Mouse (Mus musculus) liver, embryonic 13.5 days (tissue): ENCODE results near the gene Gm42742. TPM values are rescaled to one million over a fixed set of nuclear protein-coding genes. Genes with fewer than 3 reads are reported as not detected.

Experiments used
- ATAC-seq: fragments of 200-750 bp; cut with Nextera tagmentation; 2 replicates; pipeline ENCODE4 v1.8.0; 2017; ENCODE audit warnings: low read depth, mild to moderate bottlenecking, moderate number of reproducible peaks, moderate library complexity
- DNase-seq: peaks from one replicate; pipeline ENCODE4 v3.0.0; 2022
- H3K27ac ChIP-seq: fragments of 300-500 bp; sonication (generic); 2 replicates; pipeline ENCODE4 v1.5.1; 2015; ENCODE audit warnings: moderate library complexity, mild to moderate bottlenecking, inconsistent platforms
- H3K27me3 ChIP-seq: fragments of 300-500 bp; sonication (generic); 2 replicates; pipeline ENCODE4 v1.6.1; 2015; ENCODE audit warnings: mild to moderate bottlenecking, inconsistent platforms
- H3K36me3 ChIP-seq: fragments of 300-500 bp; sonication (generic); 2 replicates; pipeline ENCODE4 v1.6.1; 2015; ENCODE audit warnings: mild to moderate bottlenecking, inconsistent platforms
- H3K4me1 ChIP-seq: fragments of 300-500 bp; sonication (generic); replicated peaks from 2 replicates; pipeline ENCODE4 v1.6.1; 2015; ENCODE audit warnings: inconsistent platforms
- H3K4me2 ChIP-seq: fragments of 300-500 bp; sonication (generic); 2 replicates; pipeline ENCODE4 v1.6.1; 2015; ENCODE audit warnings: inconsistent platforms, mild to moderate bottlenecking, moderate library complexity
- H3K4me3 ChIP-seq: fragments of 300-500 bp; sonication (generic); replicated peaks from 2 replicates; pipeline ENCODE4 v1.5.1; 2015; ENCODE audit warnings: mild to moderate bottlenecking, inconsistent platforms
- H3K9ac ChIP-seq: fragments of 300-500 bp; sonication (generic); 2 replicates; pipeline ENCODE4 v1.6.1; 2015; ENCODE audit warnings: mild to moderate bottlenecking, inconsistent platforms
- H3K9me3 ChIP-seq: fragments of 300-500 bp; sonication (generic); replicated peaks from 2 replicates; pipeline ENCODE4 v1.6.1; 2016; ENCODE audit warnings: inconsistent platforms
- WGBS: fragments of 180-500 bp; shearing (Covaris S2); methylation state at CpG from one replicate; pipeline ENCODE4 v1.1.7; 2015; ENCODE audit not compliant: insufficient replicate concordance; 5-methylcytosine and 5-hydroxymethylcytosine counted together
- polyA plus RNA-seq: library from polyadenylated mRNA; unstranded; fragments of >200 nt; fragmentation: Nextera tagmentation; extraction: Ambion mirVana; gene quantifications from 2 replicates; pipeline ENCODE4 v1.2.1, GENCODE M21; 2015

Gene Gm42742
- polyA plus RNA-seq, 1 experiment from 2014 or later = 5.1 TPM

GRCm38 (mm10) chr7:126988816-126989215, 32.1 kb downstream of the Gm42742 start:
- DNase-seq (no peak), ATAC-seq (no peak)
- H3K27me3 ChIP-seq = no peaks in the 10 kb centered on the region
- no peaks in the 10 kb centered on the region for H3K4me1 ChIP-seq
- H3K36me3 ChIP-seq = no peaks in the 10 kb centered on the region
- no peak overlapping the region for H3K9ac ChIP-seq
- H3K27ac ChIP-seq = no peak overlapping the region
- no peaks in the 10 kb centered on the region for H3K9me3 ChIP-seq
- no peak overlapping the region for H3K4me2 ChIP-seq
- H3K4me3 ChIP-seq = no peak overlapping the region
- 57% methylated on average over 8 of the region's 8 CpGs for WGBS

GRCm38 (mm10) chr7:126986319-126986718, 34.6 kb downstream of the Gm42742 start:
- Histone ChIP-seq H3K27me3 (no peaks in the 10 kb centered on the region), H3K4me2 (no peak overlapping the region), H3K4me1 (peaks cover 11% of the 10 kb centered on the region), H3K9ac (no peak overlapping the region), H3K9me3 (no peaks in the 10 kb centered on the region), H3K27ac (no peak overlapping the region), H3K4me3 (no peak overlapping the region), H3K36me3 (0 out of 2 replicates have a peak, but pooled peaks cover 3% of the 10 kb centered on the region)
- ATAC-seq = no peak
- WGBS = 45% methylated on average over 9 of the region's 9 CpGs
- DNase-seq = no peak

- H3K9ac ChIP-seq = no peak overlapping the region
- H3K4me2 ChIP-seq = no peak overlapping the region
- peaks cover 17% of the 10 kb centered on the region for H3K4me1 ChIP-seq
- 56% methylated on average over 10 of the region's 10 CpGs for WGBS
- H3K4me3 ChIP-seq = no peak overlapping the region
- H3K27me3 ChIP-seq = no peaks in the 10 kb centered on the region
- no peak for DNase-seq
- no peaks in the 10 kb centered on the region for H3K9me3 ChIP-seq
- H3K27ac ChIP-seq = no peak overlapping the region
- peaks cover 16% of the 10 kb centered on the region for H3K36me3 ChIP-seq
- no peak for ATAC-seq
These were observed 36.0 kb downstream of the Gm42742 start for GRCm38 (mm10) chr7:126984667-126985444.

GRCm38 (mm10) chr7:126983113-126983512, 37.8 kb downstream of the Gm42742 start:
- Histone ChIP-seq H3K9me3 (no peaks in the 10 kb centered on the region), H3K9ac (no peak overlapping the region), H3K4me3 (no peak overlapping the region), H3K36me3 (peaks cover 33% of the 10 kb centered on the region), H3K4me2 (no peak overlapping the region), H3K27ac (no peak overlapping the region), H3K4me1 (peaks cover 31% of the 10 kb centered on the region), H3K27me3 (no peaks in the 10 kb centered on the region)
- WGBS = 71% methylated on average over 7 of the region's 7 CpGs
- no peak for ATAC-seq
- DNase-seq = no peak

GRCm38 (mm10) chr7:126982054-126982453, 38.8 kb downstream of the Gm42742 start:
- Histone ChIP-seq H3K27ac (no peak overlapping the region), H3K9me3 (no peaks in the 10 kb centered on the region), H3K36me3 (peaks cover 38% of the 10 kb centered on the region), H3K4me3 (no peak overlapping the region), H3K27me3 (no peaks in the 10 kb centered on the region), H3K4me2 (no peak overlapping the region), H3K4me1 (peaks cover 41% of the 10 kb centered on the region), H3K9ac (no peak overlapping the region)
- DNase-seq (no peak), ATAC-seq (no peak)
- 47% methylated on average over 4 of the region's 4 CpGs for WGBS

- Histone ChIP-seq H3K27me3 (no peaks in the 10 kb centered on the region), H3K9ac (no peak overlapping the region), H3K4me1 (peaks cover 44% of the 10 kb centered on the region), H3K27ac (no peak overlapping the region), H3K4me3 (no peak overlapping the region), H3K9me3 (no peaks in the 10 kb centered on the region), H3K4me2 (no peak overlapping the region), H3K36me3 (peaks cover 38% of the 10 kb centered on the region)
- DNase-seq (no peak), ATAC-seq (no peak)
- WGBS = 77% methylated on average over 2 of the region's 2 CpGs
These were observed 39.3 kb downstream of the Gm42742 start for GRCm38 (mm10) chr7:126981601-126982000.

DNA sequence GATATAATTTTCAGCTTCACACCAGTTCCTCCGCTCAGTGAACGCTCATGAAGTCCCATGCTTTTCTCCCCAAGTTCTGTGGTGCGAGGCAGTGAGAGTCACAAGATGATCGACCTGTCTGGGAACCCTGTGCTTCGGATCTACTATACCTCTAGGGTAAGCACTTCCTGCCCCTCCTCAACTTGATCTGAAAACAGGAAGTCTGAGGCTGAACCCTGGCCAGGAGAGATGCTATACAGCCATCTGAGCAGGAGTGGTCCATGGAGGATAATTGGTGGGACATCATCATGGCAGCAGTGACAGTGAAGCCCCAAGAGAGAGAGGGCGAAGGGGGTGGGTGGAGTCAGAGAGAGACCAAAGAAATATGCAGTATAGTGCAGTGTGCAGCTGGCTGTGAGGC, 42.1 kb downstream of the Gm42742 start:
- H3K9ac ChIP-seq = no peak overlapping the region
- peaks cover 38% of the 10 kb centered on the region for H3K36me3 ChIP-seq
- H3K4me3 ChIP-seq = no peak overlapping the region
- H3K4me2 ChIP-seq = no peak overlapping the region
- H3K9me3 ChIP-seq = no peaks in the 10 kb centered on the region
- no peaks in the 10 kb centered on the region for H3K27me3 ChIP-seq
- DNase-seq (no peak), ATAC-seq (no peak)
- WGBS = 76% methylated on average over 6 of the region's 6 CpGs
- peaks cover 52% of the 10 kb centered on the region for H3K4me1 ChIP-seq
- no peak overlapping the region for H3K27ac ChIP-seq

DNA sequence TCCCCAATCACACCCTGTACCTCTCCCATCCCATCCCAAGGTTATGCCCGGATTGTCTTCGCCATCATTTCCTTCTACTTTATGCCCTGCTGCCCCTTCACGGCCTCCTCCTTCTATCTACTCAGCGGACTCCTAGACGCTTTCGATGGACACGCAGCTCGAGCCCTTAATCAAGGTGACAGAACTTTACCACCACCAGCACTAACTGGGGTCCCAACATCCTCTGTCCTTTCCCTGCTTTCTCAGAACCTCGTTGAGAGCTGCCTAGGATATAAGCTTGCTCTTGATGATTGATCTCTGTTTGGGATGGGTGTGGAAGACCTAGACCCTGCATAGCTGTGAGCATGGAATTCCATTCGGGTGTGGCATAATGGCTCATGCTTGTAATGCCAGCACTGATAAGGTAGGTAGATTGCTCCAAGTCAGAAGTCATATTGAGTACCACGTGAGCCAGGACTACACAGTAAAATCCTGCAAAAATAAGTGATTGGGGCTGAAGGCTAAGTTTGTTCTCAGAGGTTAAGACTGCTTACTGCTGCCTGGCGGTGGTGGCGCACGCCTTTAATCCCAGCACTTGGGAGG, 43.9 kb downstream of the Gm42742 start:
- WGBS = 22% methylated on average over 14 of the region's 14 CpGs
- H3K27me3 ChIP-seq = no peaks in the 10 kb centered on the region
- H3K27ac ChIP-seq = peak overlapping the region; percentile 91
- peak overlapping the region; percentile 81 for H3K4me2 ChIP-seq
- no peaks in the 10 kb centered on the region for H3K9me3 ChIP-seq
- peak overlapping the region; percentile 94 for H3K9ac ChIP-seq
- H3K36me3 ChIP-seq = peaks cover 38% of the 10 kb centered on the region
- peaks cover 48% of the 10 kb centered on the region for H3K4me1 ChIP-seq
- peak overlapping the region; percentile 87 for H3K4me3 ChIP-seq
- ATAC-seq (no peak), DNase-seq (peak; percentile 24)

GRCm38 (mm10) chr7:126975950-126976866, 44.7 kb downstream of the Gm42742 start, which contains the start of gene Cdiptos:
Gene Cdiptos (minus strand): TSS chr7:126976098.
- Histone ChIP-seq H3K9me3 (no peaks in the 10 kb centered on the region), H3K9ac (peak within 1 kb of the TSS; percentile 94), H3K4me3 (peak within 1 kb of the TSS; percentile 87), H3K4me2 (peak within 1 kb of the TSS; percentile 81), H3K36me3 (peaks cover 34% of the 10 kb centered on the region), H3K27me3 (no peaks in the 10 kb centered on the region), H3K4me1 (peaks cover 40% of the 10 kb centered on the region), H3K27ac (peak within 1 kb of the TSS; percentile 91)
- DNase-seq (peak; percentile 91), ATAC-seq (peak; percentile 92)
- under 1% methylated on average over 55 of the region's 55 CpGs for WGBS

DNA sequence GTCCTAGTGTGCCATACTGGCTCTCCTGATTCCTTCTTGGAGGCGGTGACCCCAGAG, 45.2 kb downstream of the Gm42742 start, which contains the start of gene Cdipt:
Gene Cdipt, plus strand, starts transcription at position 22 of the 57 bp plus-strand sequence.
- peak within 1 kb of the TSS; percentile 87 for H3K4me3 ChIP-seq
- 0% methylated on average over 1 of the region's 1 CpGs for WGBS
- ATAC-seq (no peak), DNase-seq (no peak)
- H3K9me3 ChIP-seq = no peaks in the 10 kb centered on the region
- H3K4me1 ChIP-seq = peaks cover 38% of the 10 kb centered on the region
- peak within 1 kb of the TSS; percentile 81 for H3K4me2 ChIP-seq
- H3K9ac ChIP-seq = peak within 1 kb of the TSS; percentile 94
- peak within 1 kb of the TSS; percentile 91 for H3K27ac ChIP-seq
- H3K36me3 ChIP-seq = peaks cover 29% of the 10 kb centered on the region
- no peaks in the 10 kb centered on the region for H3K27me3 ChIP-seq

DNA sequence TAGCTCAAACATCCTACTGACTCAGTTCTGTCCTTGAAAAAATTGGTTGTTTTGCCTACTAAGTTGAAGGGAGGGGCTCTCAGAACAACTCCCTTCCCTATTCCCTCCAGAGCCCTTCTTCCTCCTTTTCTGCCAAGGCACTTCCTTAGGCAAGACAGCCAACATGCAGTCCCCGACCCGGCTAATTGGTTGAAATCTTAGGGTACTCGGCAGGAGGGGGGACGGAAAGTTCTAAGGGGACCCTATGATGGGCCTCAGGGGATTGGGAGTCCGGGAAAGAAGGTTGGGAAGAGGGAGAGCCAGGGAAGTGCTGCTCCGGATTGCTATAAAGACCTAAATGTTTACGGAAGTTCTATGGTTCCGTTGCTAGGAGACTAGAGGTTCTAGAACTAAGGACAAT, 45.4 kb downstream of the Gm42742 start:
- H3K27ac ChIP-seq = peak overlapping the region; percentile 50; the same call in 1 of the 2 replicates
- DNase-seq (no peak), ATAC-seq (no peak)
- H3K4me3 ChIP-seq = peak overlapping the region; percentile 87
- peaks cover 28% of the 10 kb centered on the region for H3K36me3 ChIP-seq
- H3K4me1 ChIP-seq = peaks cover 38% of the 10 kb centered on the region
- H3K27me3 ChIP-seq = no peaks in the 10 kb centered on the region
- no peaks in the 10 kb centered on the region for H3K9me3 ChIP-seq
- H3K9ac ChIP-seq = no peak overlapping the region; the same call in none of the 2 replicates
- H3K4me2 ChIP-seq = peak overlapping the region; percentile 81
- 4% methylated on average over 8 of the region's 8 CpGs for WGBS
